Mouse (Mus musculus): ENCODE measurements around the gene Phactr2.
A peak's percentile ranks its signal among the peaks of the same experiment; 100 is the strongest.
"Not testable (repeated sequence)": the region's sequence is repeated elsewhere in the genome, so short reads cannot be mapped to it uniquely, and the experiment has no call there.

The Phactr2 gene

DNA sequence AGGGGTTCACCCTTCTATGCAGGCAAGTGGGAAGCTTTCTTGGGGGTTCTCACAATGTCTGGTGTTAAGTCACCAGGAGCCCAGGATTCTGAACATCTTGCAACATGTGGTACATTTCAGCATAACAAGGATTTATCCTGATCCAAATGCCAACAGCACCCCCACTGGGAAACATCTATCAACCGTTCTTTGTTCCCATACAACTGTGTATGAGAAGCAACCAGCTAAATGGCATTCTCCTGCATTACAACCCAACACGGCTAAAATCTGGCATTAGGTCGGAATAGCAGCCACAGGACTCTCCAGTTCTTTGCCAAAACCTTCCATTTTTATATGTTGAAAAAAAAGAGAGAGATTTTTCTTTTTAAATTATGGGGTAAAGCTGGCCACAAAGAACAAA, 264.7 kb downstream of the Phactr2 start:
- no peak for DNase-seq

- DNase-seq, result no peak
These were observed 265.2 kb downstream of the Phactr2 start for GRCm38 (mm10) chr10:13209061-13209460.

GRCm38 (mm10) chr10:13201741-13202293, 272.4 kb downstream of the Phactr2 start:
- DNase-seq, result no peak

DNA sequence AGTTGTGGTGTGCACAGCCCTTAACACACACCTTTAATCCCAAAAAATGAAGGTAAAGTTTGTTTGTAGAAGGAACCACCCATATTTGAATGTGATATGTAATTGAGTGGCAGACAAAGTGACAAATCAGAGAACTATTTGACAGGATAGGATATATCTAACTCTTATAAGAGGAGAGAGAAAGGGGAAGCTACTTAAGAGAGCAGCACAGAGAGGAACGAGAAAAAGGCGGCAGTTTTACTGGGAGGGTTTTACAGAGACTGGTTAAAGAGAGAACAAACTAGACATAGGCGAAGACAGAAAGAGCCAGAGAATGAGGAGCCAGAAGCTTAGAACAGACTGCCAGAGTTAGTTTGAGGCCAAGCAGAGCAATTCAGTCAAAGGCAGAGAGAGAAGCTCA, 273.4 kb downstream of the Phactr2 start:
- DNase-seq, result no peak

DNA sequence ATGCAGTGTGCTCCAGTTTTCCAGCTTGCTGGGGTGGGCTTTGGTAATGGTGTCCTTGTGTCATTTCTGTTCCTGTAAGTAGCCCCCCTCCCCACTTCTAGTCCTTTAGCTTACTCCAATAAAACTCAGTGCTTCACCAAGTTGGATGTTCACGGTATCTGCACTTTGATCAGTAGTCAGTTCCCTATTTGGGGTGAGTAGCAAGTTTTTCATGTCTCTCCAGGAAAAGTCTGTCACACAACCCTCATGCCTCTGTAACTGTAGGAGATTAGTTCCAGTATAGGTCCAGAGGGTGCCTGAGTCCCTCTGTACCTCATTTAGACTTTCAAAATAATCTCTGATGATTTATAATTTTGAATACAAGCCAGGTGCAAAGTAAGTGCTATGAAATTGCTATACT, 275.0 kb downstream of the Phactr2 start:
- no peak for DNase-seq

DNA sequence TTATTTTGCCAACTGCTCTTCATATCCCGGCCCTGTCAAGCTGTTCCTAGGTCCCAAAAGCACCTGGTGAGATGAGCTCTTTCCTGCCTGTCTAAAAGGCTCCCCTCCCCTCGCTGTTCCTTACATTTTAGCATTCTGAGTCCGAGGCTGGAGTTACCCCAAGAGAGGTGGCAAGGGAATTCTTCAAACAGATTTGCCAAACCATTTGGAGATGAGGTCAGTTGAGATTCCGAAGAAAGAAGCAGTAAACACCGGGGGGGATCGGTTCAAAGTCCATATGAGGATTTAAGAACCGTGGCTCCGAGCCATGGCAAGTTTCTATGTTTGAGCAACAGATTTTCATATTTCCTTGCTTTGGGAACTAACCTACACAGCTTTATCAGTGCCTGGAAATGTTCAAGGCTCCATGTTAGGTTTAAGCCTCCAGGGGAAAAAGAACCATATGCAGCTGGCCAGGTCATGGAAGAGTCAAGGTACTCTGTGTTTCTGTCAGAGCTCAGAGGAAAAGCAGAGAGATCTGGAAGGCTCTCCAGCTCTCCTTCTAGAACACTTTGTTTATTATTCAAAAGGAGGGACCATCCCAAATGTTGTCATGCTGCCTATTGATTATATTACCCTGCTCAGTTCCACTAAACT, 277.2 kb downstream of the Phactr2 start:
- DNase-seq, result no peak

DNA sequence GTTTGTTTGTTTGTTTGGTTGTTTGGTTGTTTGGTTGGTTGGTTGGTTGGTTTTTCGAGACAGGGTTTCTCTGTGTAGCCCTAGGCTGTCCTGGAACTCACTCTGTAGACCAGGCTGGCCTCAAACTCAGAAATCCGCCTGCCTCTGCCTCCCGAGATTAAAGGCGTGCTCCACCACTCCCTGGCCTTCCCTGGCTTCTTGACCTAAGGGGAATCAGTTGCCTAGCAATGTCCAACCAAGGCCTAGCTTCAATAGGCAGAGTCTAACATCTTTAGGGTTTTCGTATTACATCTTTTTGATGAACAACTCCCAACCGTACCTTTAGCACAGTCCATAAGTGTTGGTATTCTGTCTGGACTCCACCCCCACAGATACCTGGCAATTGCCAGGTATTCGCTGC, 280.7 kb downstream of the Phactr2 start:
- not testable (repeated sequence) for DNase-seq

GRCm38 (mm10) chr10:13192731-13193351, 281.4 kb downstream of the Phactr2 start, which contains the start of gene Ltv1:
Gene Ltv1, minus strand, starts transcription at chr10:13193168.
- DNase-seq, result peak; percentile 98 to 99

GRCm38 (mm10) chr10:13189881-13190280, 284.3 kb downstream of the Phactr2 start:
- no peak for DNase-seq

- no peak for DNase-seq
These were observed 287.5 kb downstream of the Phactr2 start for GRCm38 (mm10) chr10:13186754-13187153.

- no peak for DNase-seq
These were observed 289.9 kb downstream of the Phactr2 start for GRCm38 (mm10) chr10:13184170-13184766.

GRCm38 (mm10) chr10:13180211-13180610, 294.0 kb downstream of the Phactr2 start:
- DNase-seq, result no peak

GRCm38 (mm10) chr10:13177973-13178624, 296.1 kb downstream of the Phactr2 start, which contains the start of gene Zc2hc1b:
Gene Zc2hc1b, minus strand, starts transcription at chr10:13178023.
- no peak for DNase-seq

GRCm38 (mm10) chr10:13175866-13176265, 298.3 kb downstream of the Phactr2 start:
- no peak for DNase-seq

GRCm38 (mm10) chr10:13172798-13173221, 301.4 kb downstream of the Phactr2 start:
- no peak for DNase-seq

- no peak for DNase-seq
These were observed 302.8 kb downstream of the Phactr2 start for GRCm38 (mm10) chr10:13171461-13171860.

DNA sequence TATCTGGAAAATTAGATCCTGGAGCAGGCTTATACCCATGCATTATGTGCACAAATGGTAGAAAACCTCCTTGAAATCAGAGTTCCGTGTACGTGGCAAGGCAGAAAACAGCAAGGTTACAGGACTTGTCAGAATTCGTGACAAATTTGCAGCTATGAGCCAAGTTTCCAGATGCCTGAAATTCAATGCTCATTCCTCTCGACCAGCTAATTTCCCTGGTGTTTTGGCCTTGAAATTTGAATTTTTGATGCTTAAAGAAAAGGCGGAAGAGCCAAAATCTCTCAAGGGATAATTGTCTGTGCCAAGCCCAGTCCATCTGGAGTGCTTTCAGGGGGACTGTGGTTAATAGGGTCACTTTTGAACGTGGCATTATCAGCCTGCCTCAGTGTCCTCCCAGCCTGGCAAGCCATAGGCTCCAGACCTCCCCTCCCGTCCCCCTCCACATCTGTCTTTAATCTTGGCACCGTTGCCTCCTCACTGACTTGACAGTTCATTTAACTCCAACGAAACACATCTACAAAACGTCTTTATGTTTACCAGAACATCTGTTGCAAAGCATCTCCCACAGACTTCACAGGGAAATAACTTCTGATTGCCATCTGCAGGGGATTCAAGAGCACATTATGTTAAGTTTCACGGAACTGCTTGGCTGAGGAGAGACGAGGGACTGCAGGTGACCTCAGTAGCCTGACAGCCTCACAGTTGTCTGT, 303.3 kb downstream of the Phactr2 start:
- no peak for DNase-seq

GRCm38 (mm10) chr10:13168461-13168860, 305.8 kb downstream of the Phactr2 start:
- DNase-seq, result no peak

GRCm38 (mm10) chr10:13162031-13162430, 312.2 kb downstream of the Phactr2 start:
- no peak for DNase-seq

GRCm38 (mm10) chr10:13160913-13161312, 313.3 kb downstream of the Phactr2 start:
- no peak for DNase-seq

Measured in kidney, postnatal 25 days (tissue).